Mouse (Mus musculus): ENCODE results near the gene Zfp827.

The Zfp827 gene

GRCm38 (mm10) chr8:79159397-79159796, 131.2 kb downstream of the Zfp827 start:
- DNase-seq (ENCODE audit: low spot score): no peak

- DNase-seq (ENCODE audit: low spot score): no peak
Observed at GRCm38 (mm10) chr8:79160302-79160701, 132.1 kb downstream of the Zfp827 start.

GRCm38 (mm10) chr8:79161172-79161778, 133.0 kb downstream of the Zfp827 start:
- DNase-seq (ENCODE audit: low spot score): no peak

- no peak for DNase-seq (ENCODE audit: low spot score)
Observed at GRCm38 (mm10) chr8:79162533-79163308, 134.5 kb downstream of the Zfp827 start.

GRCm38 (mm10) chr8:79164336-79164735, 136.1 kb downstream of the Zfp827 start:
- DNase-seq (ENCODE audit: low spot score): no peak

- DNase-seq (ENCODE audit: low spot score): no peak
Observed at GRCm38 (mm10) chr8:79165276-79165675, 137.0 kb downstream of the Zfp827 start.

GRCm38 (mm10) chr8:79173606-79174005, 145.4 kb downstream of the Zfp827 start:
- DNase-seq (ENCODE audit: low spot score): no peak

GRCm38 (mm10) chr8:79175991-79176390, 147.8 kb downstream of the Zfp827 start:
- DNase-seq (ENCODE audit: low spot score): no peak

- DNase-seq (ENCODE audit: low spot score): no peak
Observed at GRCm38 (mm10) chr8:79179678-79180077, 151.4 kb downstream of the Zfp827 start.

GRCm38 (mm10) chr8:79185488-79185887, 157.3 kb downstream of the Zfp827 start:
- DNase-seq (ENCODE audit: low spot score): no peak

GRCm38 (mm10) chr8:79190071-79190470, 161.8 kb downstream of the Zfp827 start:
- no peak for DNase-seq (ENCODE audit: low spot score)

GRCm38 (mm10) chr8:79196481-79196880, 168.2 kb downstream of the Zfp827 start:
- no peak for DNase-seq (ENCODE audit: low spot score)

- DNase-seq (ENCODE audit: low spot score): no peak
Observed at GRCm38 (mm10) chr8:79198675-79199074, 170.4 kb downstream of the Zfp827 start.

- DNase-seq (ENCODE audit: low spot score): no peak
Observed at GRCm38 (mm10) chr8:79201446-79202147, 173.4 kb downstream of the Zfp827 start.

GRCm38 (mm10) chr8:79206895-79207294, 178.7 kb downstream of the Zfp827 start:
- no peak for DNase-seq (ENCODE audit: low spot score)

GRCm38 (mm10) chr8:79208181-79208580, 179.9 kb downstream of the Zfp827 start:
- DNase-seq (ENCODE audit: low spot score): no peak

GRCm38 (mm10) chr8:79208691-79209640, 180.7 kb downstream of the Zfp827 start:
- DNase-seq (ENCODE audit: low spot score): peak; percentile 40

- peak; percentile 67 for DNase-seq (ENCODE audit: low spot score)
Observed at GRCm38 (mm10) chr8:79209641-79210358, 181.6 kb downstream of the Zfp827 start.

- no peak for DNase-seq (ENCODE audit: low spot score)
Observed at GRCm38 (mm10) chr8:79211630-79212029, 183.4 kb downstream of the Zfp827 start.

GRCm38 (mm10) chr8:79222106-79222751, 194.0 kb downstream of the Zfp827 start:
- no peak for DNase-seq (ENCODE audit: low spot score)

GRCm38 (mm10) chr8:79222752-79223141, 194.5 kb downstream of the Zfp827 start:
- no peak for DNase-seq (ENCODE audit: low spot score)

All from retina, embryonic 14.5 days (tissue).